ENCODE assay signal across 15 mouse cellular contexts in the genomic region with DNA sequence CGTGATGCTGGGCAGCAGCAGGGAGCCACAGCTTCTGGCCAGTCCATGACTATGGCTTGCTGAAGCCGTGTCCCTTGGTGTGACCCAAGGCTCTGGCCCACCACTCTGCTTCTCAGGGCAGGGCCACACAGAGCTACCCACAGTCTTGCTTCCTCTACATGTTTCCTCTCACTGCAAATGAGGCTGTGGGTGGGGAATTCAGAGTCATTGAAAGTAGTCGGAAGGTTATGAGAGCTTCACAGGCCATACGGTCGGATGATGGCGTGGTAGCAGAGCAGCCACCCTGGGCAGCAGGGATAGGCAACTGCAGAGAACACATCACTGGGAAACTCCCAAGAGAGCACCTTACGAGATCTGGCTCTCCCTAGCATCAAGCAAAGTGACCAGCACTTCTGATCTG. TPM values are rescaled to one million over a fixed set of nuclear protein-coding genes. Genes with fewer than 3 reads are reported as not detected.
DNase-seq lines count a peak whose midpoint lies in the region; ATAC-seq lines count a peak whose summit lies in the region.
"Had no signal": no experiment of that assay in that cellular context is flagged by ENCODE, and none has a peak within 500 bp of the region (broad histone marks: within the 10 kb centered on the region; RNA-seq: fewer than 3 reads in every experiment).

No protein-coding gene starts in this region.

- intact Hi-C loops in gastrocnemius, postnatal 14 days (cut with DNase I; ENCODE audit: low total_unique reads): no loop called here

- peak; percentile 48 for DNase-seq in lung, postnatal 25 days (ENCODE audit: low spot score)
- no peak for DNase-seq in lung, postnatal 4 days
- DNase-seq in CD4-positive helper T cell, adult 2 months (ENCODE audit: low read depth, low spot score): peak; percentile 51
- DNase-seq in kidney, postnatal 25 days: no peak
- no peak for DNase-seq in gastrocnemius, postnatal 14 days
- DNase-seq in right cerebral cortex, postnatal 4 days: no peak
- DNase-seq: adrenal gland, adult 2 months; cerebellum, adult 11 months; gastrocnemius, postnatal 25 days; heart, postnatal 14 days; kidney, adult 9 months; lung, adult 18-20 months; thymus, postnatal 14 days had no signal

- peak; percentile 15 for ATAC-seq in activated CD4-positive, CD25-positive, alpha-beta regulatory T cell, adult 4 months
- ATAC-seq in monocyte, adult 5-6 weeks (replicated peaks; ENCODE audit: insufficient number of reproducible peaks, low FRiP score, low TSS enrichment, poor library complexity, severe bottlenecking): peak; percentile 63

RNA-seq across cellular contexts. Expression of gene Nedd9, which starts 3.2 kb away (rescaled TPM):
- 100 to 1,000 TPM; 129 to 130 TPM for polyA plus RNA-seq in activated CD4-positive, CD25-positive, alpha-beta regulatory T cell, adult 4 months (2017; shearing (Covaris generic))
- total RNA-seq in monocyte, adult 5-6 weeks (2017): 272 to 357 TPM (median 343 TPM) in 3 replicates
- 10 to 100 TPM in 1 of 2 experiments, 1 to 10 TPM in 1; 9.0 to 11.4 TPM for total RNA-seq in gastrocnemius, postnatal 14 days (2021)

Comparison
In these comparisons a context has a peak if more than half of its experiments do, and no peak if none do; other contexts are left out.
1. DNase-seq: peak in lung, postnatal 25 days (single experiment) and CD4-positive helper T cell, adult 2 months (single experiment); none in lung, postnatal 4 days (0 of 2), kidney, postnatal 25 days (0 of 2), gastrocnemius, postnatal 14 days (single experiment) and right cerebral cortex, postnatal 4 days (single experiment).
2. RNA of gene Nedd9, which starts 3.2 kb away (total RNA-seq): 272 to 357 TPM in monocyte, adult 5-6 weeks; 9.0 to 11.4 TPM in gastrocnemius, postnatal 14 days; every median in the first group is over 10 times any median in the second.